Mouse (Mus musculus): ENCODE measurements around the gene Tas1r3.

GRCm38 (mm10) chr4:155887674-155888073, 24.5 kb upstream of the Tas1r3 start:
- TF ChIP-seq CTCF (IDR thresholded peaks at IDR 0.05; ENCODE audit: borderline replicate concordance, insufficient read depth, low read length) (no peak), POLR2A (IDR thresholded peaks at IDR 0.05; ENCODE audit: low read depth, low read length) (no peak)

Measured in embryonic fibroblast, embryonic 13.5 days (primary cell).